Mouse (Mus musculus): ENCODE results near the gene Spats2. TPM values are rescaled to one million over a fixed set of nuclear protein-coding genes. Genes with fewer than 3 reads are reported as not detected.
"Not testable (repeated sequence)": the region's sequence is repeated elsewhere in the genome, so short reads cannot be mapped to it uniquely, and the experiment has no call there.

Spats2 gene
- total RNA-seq (2021) = 10 to 100 TPM; 34.8 to 35.6 TPM
- long read RNA-seq, experiment 1, transcript Spats2-201 (13 exons, 3,096 nt) = major isoform, 48 of 61 reads
- long read RNA-seq, experiment 1, partial matches to known transcripts = 8 of 61 reads
- long read RNA-seq, experiment 1, other reads (novel, unspliced or antisense) = 4 of 61 reads
- long read RNA-seq, experiment 2, transcript Spats2-201 (13 exons, 3,096 nt) = major isoform, 30 of 40 reads
- long read RNA-seq, experiment 2, partial matches to known transcripts = 1 of 40 reads
- long read RNA-seq, experiment 2, other reads (novel, unspliced or antisense) = 7 of 40 reads

GRCm38 (mm10) chr15:99125711-99126080 is at the start of gene Spats2:
Spats2 (plus strand) TSS chr15:99125916.
- H3K4me3 ChIP-seq = peak within 1 kb of the TSS; percentile 65
- no peak for DNase-seq (ENCODE audit: extremely low spot score in 1 of 2, low spot score in 2 of 2)
- H3K27ac ChIP-seq = peak within 1 kb of the TSS; percentile 86
- TF ChIP-seq CTCF (IDR thresholded peaks at IDR 0.05) = no peak
- intact Hi-C loops (cut with DNase I) = loop anchor here (5.0 kb wide), 1 partner anchor 67 kb away; no protein-coding TSS in a partner anchor

GRCm38 (mm10) chr15:99076011-99076410 is 49.7 kb upstream of the Spats2 start:
- H3K4me3 ChIP-seq; DNase-seq (ENCODE audit: extremely low spot score in 1 of 2, low spot score in 2 of 2); intact Hi-C loops (cut with DNase I); H3K27ac ChIP-seq: not testable (repeated sequence)

DNA sequence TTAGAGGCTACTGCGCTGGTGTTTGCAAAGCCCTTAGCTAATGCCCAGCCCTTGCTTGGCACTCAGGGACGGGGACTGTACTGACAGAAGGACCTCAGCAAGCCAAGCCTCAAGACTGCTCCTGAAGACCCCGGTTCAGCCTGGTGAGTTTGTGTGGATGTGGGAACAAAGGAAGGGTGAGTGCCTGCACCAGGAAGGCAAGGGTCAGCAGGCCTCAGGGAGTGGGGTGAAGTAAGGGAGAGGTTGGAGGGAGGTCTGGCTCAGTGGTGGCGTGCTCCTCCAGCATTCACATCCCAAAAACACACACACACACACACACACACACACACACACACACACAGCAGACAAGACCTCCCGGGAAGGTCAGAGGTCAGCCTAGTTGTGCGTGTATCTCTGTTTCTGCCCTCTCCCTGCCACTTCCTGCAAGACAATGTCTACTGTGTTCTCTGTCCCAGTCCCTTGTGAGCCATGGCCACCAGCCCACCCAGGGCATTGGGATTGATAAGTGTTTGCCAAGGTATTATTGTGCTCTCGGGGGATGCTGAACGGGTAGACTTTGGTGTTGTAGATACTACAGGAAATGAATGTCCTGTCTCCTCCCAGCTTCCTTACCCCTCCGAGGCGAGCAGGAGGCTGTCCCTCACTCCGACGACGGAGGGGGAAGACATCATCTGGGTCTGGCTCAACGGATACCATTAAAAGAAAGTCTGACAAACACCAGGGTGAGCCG is 47.4 kb upstream of the Spats2 start:
- no peak overlapping the region for H3K4me3 ChIP-seq
- intact Hi-C loops (cut with DNase I) = no loop called here
- no peak overlapping the region for H3K27ac ChIP-seq
- DNase-seq (ENCODE audit: extremely low spot score in 1 of 2, low spot score in 2 of 2) = no peak
- TF ChIP-seq CTCF (IDR thresholded peaks at IDR 0.05) = no peak

GRCm38 (mm10) chr15:99079804-99080203 is 45.9 kb upstream of the Spats2 start:
- H3K27ac ChIP-seq = no peak overlapping the region
- TF ChIP-seq CTCF (IDR thresholded peaks at IDR 0.05) = peak; percentile 25
- no peak for DNase-seq (ENCODE audit: extremely low spot score in 1 of 2, low spot score in 2 of 2)
- no peak overlapping the region for H3K4me3 ChIP-seq
- intact Hi-C loops (cut with DNase I) = loop anchor here (5.0 to 10.0 kb wide), 2 partner anchors 117 to 185 kb away; no protein-coding TSS in a partner anchor

GRCm38 (mm10) chr15:99082322-99082721 is 43.4 kb upstream of the Spats2 start:
- Histone ChIP-seq H3K27ac (no peak overlapping the region), H3K4me3 (no peak overlapping the region)
- no peak for DNase-seq (ENCODE audit: extremely low spot score in 1 of 2, low spot score in 2 of 2)
- intact Hi-C loops (cut with DNase I) = loop anchor here (5.0 to 10.0 kb wide), 2 partner anchors 115 to 182 kb away; no protein-coding TSS in a partner anchor
- TF ChIP-seq CTCF (IDR thresholded peaks at IDR 0.05) = no peak

GRCm38 (mm10) chr15:99082840-99083239 is 42.9 kb upstream of the Spats2 start:
- DNase-seq (ENCODE audit: extremely low spot score in 1 of 2, low spot score in 2 of 2) = no peak
- H3K4me3 ChIP-seq = no peak overlapping the region
- no peak overlapping the region for H3K27ac ChIP-seq
- intact Hi-C loops (cut with DNase I) = loop anchor here (5.0 to 10.0 kb wide), 2 partner anchors 114 to 182 kb away; no protein-coding TSS in a partner anchor
- TF ChIP-seq CTCF (IDR thresholded peaks at IDR 0.05) = no peak

DNA sequence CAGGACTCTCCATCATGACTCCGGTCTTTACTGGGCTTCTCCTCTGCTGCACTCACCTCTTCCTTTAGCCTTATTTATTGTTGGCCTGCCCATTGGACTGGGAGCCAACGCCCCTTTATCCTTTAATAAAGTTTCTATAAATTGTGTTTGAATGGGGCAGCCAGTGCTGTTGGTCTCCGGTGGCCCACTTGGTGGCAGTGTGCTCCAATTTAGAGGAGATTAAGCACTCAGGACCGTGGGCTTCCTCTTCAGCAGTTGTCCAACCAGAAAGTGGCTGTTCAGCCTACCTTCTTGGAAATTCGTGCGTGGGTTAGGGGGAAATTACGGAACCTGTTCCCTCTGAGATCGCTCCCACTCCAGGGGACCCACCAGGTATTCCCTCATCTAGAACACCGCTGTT is 42.5 kb upstream of the Spats2 start:
- intact Hi-C loops (cut with DNase I) = loop anchor here (5.0 to 10.0 kb wide), 2 partner anchors 114 to 182 kb away; no protein-coding TSS in a partner anchor
- TF ChIP-seq CTCF (IDR thresholded peaks at IDR 0.05) = peak; percentile 74
- no peak for DNase-seq (ENCODE audit: extremely low spot score in 1 of 2, low spot score in 2 of 2)
- no peak overlapping the region for H3K27ac ChIP-seq
- H3K4me3 ChIP-seq = no peak overlapping the region

- DNase-seq (ENCODE audit: extremely low spot score in 1 of 2, low spot score in 2 of 2) = no peak
- no peak for TF ChIP-seq CTCF (IDR thresholded peaks at IDR 0.05)
- H3K27ac ChIP-seq = no peak overlapping the region
- intact Hi-C loops (cut with DNase I) = loop anchor here (5.0 to 10.0 kb wide), 2 partner anchors 113 to 181 kb away; no protein-coding TSS in a partner anchor
- no peak overlapping the region for H3K4me3 ChIP-seq
These were observed 41.7 kb upstream of the Spats2 start for GRCm38 (mm10) chr15:99083867-99084557.

- Histone ChIP-seq H3K27ac (no peak overlapping the region), H3K4me3 (no peak overlapping the region)
- no peak for TF ChIP-seq CTCF (IDR thresholded peaks at IDR 0.05)
- intact Hi-C loops (cut with DNase I) = loop anchor here (5.0 to 10.0 kb wide), 3 partner anchors 82 to 180 kb away; no protein-coding TSS in a partner anchor
- no peak for DNase-seq (ENCODE audit: extremely low spot score in 1 of 2, low spot score in 2 of 2)
These were observed 41.1 kb upstream of the Spats2 start for GRCm38 (mm10) chr15:99084618-99085017.

DNA sequence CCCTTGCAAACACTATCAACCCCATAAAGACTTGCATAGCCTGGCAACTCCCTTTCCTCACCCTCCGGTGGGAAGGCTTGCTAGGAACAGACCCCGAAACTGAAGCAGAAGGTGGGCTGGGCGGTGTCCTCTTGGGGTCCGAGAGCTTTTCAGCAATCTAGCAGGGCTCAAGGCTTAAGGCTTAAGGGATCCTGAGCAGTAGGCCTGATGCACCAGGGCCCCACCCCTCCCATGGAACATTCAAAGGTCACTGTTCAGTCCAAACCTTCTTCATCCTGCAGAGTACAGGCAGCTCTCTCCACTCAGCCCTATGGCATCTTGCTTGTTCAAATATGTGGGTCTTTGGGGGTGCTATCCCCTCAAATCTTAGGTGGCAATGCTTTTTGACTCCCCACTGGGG is 39.7 kb upstream of the Spats2 start:
- intact Hi-C loops (cut with DNase I) = loop anchor here (5.0 to 10.0 kb wide), 2 partner anchors 84 to 179 kb away; no protein-coding TSS in a partner anchor
- no peak for DNase-seq (ENCODE audit: extremely low spot score in 1 of 2, low spot score in 2 of 2)

DNA sequence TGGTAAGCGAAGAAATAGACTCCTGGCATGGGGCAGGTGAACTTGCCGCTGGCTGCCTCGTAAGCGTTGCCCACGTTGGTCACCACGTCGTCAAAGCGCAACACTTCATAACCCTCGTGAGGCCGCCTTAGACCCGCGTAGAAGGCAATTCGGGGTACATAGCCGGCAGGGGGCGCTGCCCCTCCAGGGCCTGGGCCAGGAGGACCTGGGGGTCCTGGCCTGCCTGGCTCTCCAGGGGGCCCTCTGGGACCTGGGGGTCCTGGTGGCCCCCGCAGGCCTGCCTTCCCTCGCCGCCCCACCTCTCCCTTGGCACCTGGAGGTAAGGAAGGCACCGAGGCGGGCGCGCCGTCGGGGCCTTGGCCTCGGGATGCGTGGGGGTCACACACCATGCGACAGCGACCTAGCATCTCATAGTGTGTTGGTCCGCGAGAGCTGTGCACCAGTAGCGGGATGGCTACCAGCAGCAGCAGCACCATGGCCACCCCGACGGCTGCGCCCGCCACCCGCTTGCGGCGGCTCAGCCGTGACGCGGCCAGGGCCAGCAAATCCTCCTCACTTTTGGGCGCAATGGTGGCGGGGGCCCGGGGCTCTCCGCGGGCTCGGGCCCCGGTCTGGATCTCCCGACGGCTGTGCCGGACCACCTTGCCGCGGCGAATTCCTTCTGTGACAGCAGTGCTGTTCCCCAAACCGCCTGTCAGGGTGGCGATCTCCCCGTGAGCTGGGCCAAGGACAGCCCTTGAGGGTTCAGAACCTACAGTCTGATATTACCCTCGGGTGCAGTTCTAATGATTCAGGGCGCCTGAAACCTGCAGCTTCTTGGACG is 38.3 kb upstream of the Spats2 start, which contains the start of gene C1ql4:
TSS of gene C1ql4 (minus strand) at position 565 of the 823 bp plus-strand sequence.
- TF ChIP-seq CTCF (IDR thresholded peaks at IDR 0.05) = peak; percentile 41
- 0 out of 2 replicates have a peak within 1 kb of the TSS, but pooled peaks have one; percentile 5 for H3K4me3 ChIP-seq
- DNase-seq (ENCODE audit: extremely low spot score in 1 of 2, low spot score in 2 of 2) = no peak
- no peak within 1 kb of the TSS for H3K27ac ChIP-seq
- intact Hi-C loops (cut with DNase I) = loop anchor here (5.0 to 10.0 kb wide), 2 partner anchors 85 to 177 kb away; no protein-coding TSS in a partner anchor

More for the DNA sequence above, 39.7 kb upstream of the Spats2 start:
- H3K4me3 ChIP-seq = no peak overlapping the region
- no peak for TF ChIP-seq CTCF (IDR thresholded peaks at IDR 0.05)
- H3K27ac ChIP-seq = no peak overlapping the region

Data from left cerebral cortex, adult 2 months (tissue).